Mouse (Mus musculus): ENCODE results near the gene Ptprj. TPM values are rescaled to one million over a fixed set of nuclear protein-coding genes. Genes with fewer than 3 reads are reported as not detected.

Gene Ptprj
- polyA plus RNA-seq (2015; fragmentation: Nextera tagmentation; extraction: Ambion mirVana) = 4.9 and 5.4 TPM in 2 replicates

GRCm38 (mm10) chr2:90580236-90581005 is at the start of gene Ptprj:
Gene Ptprj (minus strand): TSS chr2:90580647.
- H3K4me2 ChIP-seq = peak within 1 kb of the TSS; percentile 90
- H3K4me1 ChIP-seq = peaks cover 17% of the 10 kb centered on the region
- peak; percentile 81 for ATAC-seq (ENCODE audit: insufficient read depth, low FRiP score, low read depth)
- H3K9ac ChIP-seq = peak within 1 kb of the TSS; percentile 87
- peak within 1 kb of the TSS; percentile 89 for H3K4me3 ChIP-seq (replicated peaks)
- peak within 1 kb of the TSS; percentile 91 for H3K27ac ChIP-seq
- H3K27me3 ChIP-seq (replicated peaks) = no peaks in the 10 kb centered on the region
- no peaks in the 10 kb centered on the region for H3K36me3 ChIP-seq
- under 1% methylated on average over 76 of the region's 100 CpGs for WGBS
- H3K9me3 ChIP-seq = no peaks in the 10 kb centered on the region

DNA sequence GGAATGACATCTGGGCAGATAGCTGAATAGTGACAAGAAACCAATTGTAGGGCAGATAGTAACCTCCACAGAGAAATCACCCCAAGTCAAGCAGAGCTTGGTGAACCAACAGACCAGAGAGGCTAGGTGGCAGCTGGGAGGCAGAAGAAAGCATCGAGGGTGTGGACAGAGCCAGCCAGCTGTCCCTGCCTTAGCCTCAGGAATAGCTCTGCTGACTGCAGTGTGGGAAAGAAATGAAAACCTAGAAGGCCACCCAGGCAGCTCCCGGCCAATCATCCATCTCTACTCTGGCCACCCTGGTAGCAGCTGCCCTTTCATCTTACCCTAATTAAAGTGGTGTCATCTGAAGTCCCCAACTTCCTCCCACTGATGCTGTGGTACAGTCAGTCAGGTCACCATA is 49.1 kb upstream of the Ptprj start:
- no peaks in the 10 kb centered on the region for H3K9me3 ChIP-seq
- no peak overlapping the region for H3K4me2 ChIP-seq

GRCm38 (mm10) chr2:90628261-90628660 is 47.8 kb upstream of the Ptprj start:
- H3K4me2 ChIP-seq = no peak overlapping the region
- H3K9ac ChIP-seq = no peak overlapping the region
- no peaks in the 10 kb centered on the region for H3K36me3 ChIP-seq
- WGBS = 85% methylated on average over 5 of the region's 5 CpGs
- no peaks in the 10 kb centered on the region for H3K9me3 ChIP-seq
- no peaks in the 10 kb centered on the region for H3K4me1 ChIP-seq
- H3K4me3 ChIP-seq (replicated peaks) = no peak overlapping the region
- no peak overlapping the region for H3K27ac ChIP-seq
- no peak for ATAC-seq (ENCODE audit: insufficient read depth, low FRiP score, low read depth)
- H3K27me3 ChIP-seq (replicated peaks) = no peaks in the 10 kb centered on the region

More for the DNA sequence above, 49.1 kb upstream of the Ptprj start:
- WGBS = 34% methylated on average over 2 of the region's 2 CpGs
- no peak overlapping the region for H3K9ac ChIP-seq
- H3K4me3 ChIP-seq (replicated peaks) = no peak overlapping the region
- H3K27ac ChIP-seq = no peak overlapping the region
- H3K36me3 ChIP-seq = no peaks in the 10 kb centered on the region
- no peaks in the 10 kb centered on the region for H3K4me1 ChIP-seq
- no peak for ATAC-seq (ENCODE audit: insufficient read depth, low FRiP score, low read depth)
- no peaks in the 10 kb centered on the region for H3K27me3 ChIP-seq (replicated peaks)

GRCm38 (mm10) chr2:90624920-90625319 is 44.5 kb upstream of the Ptprj start:
- no peak overlapping the region for H3K27ac ChIP-seq
- no peaks in the 10 kb centered on the region for H3K9me3 ChIP-seq
- no peak overlapping the region for H3K4me3 ChIP-seq (replicated peaks)
- 8% methylated on average over 6 of the region's 6 CpGs for WGBS
- 0 out of 2 replicates have a peak, but pooled peaks cover 2% of the 10 kb centered on the region for H3K4me1 ChIP-seq
- H3K9ac ChIP-seq = no peak overlapping the region
- peak; percentile 50; the same call in 1 of the 2 replicates for ATAC-seq (ENCODE audit: insufficient read depth, low FRiP score, low read depth)
- no peak overlapping the region for H3K4me2 ChIP-seq
- no peaks in the 10 kb centered on the region for H3K27me3 ChIP-seq (replicated peaks)
- no peaks in the 10 kb centered on the region for H3K36me3 ChIP-seq

DNA sequence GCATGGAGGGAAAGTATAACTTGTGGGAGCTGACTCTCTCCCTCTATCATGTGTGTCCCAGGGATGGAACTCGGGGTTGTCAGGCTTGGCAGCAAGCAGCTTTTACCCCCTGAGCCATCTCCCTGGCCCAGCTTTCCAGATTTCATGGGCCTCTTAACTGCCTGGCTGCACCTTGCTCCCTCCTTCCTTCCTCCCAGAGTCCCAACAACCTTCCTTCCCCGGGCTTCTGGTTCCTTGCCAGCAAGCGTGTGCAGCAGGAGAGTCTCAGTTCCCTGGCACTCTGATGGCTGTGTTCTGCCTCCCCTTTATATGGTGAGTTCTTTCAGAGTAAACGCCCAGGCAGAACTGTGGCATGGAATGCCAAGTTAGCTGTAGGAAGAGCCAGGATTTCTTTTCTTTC is 43.9 kb upstream of the Ptprj start:
- no peaks in the 10 kb centered on the region for H3K9me3 ChIP-seq
- H3K9ac ChIP-seq = no peak overlapping the region
- 0 out of 2 replicates have a peak, but pooled peaks cover 3% of the 10 kb centered on the region for H3K4me1 ChIP-seq
- no peak overlapping the region for H3K27ac ChIP-seq
- ATAC-seq (ENCODE audit: insufficient read depth, low FRiP score, low read depth) = no peak
- no peak overlapping the region for H3K4me2 ChIP-seq
- H3K36me3 ChIP-seq = no peaks in the 10 kb centered on the region
- WGBS = 37% methylated on average over 4 of the region's 4 CpGs
- no peaks in the 10 kb centered on the region for H3K27me3 ChIP-seq (replicated peaks)
- no peak overlapping the region for H3K4me3 ChIP-seq (replicated peaks)

GRCm38 (mm10) chr2:90620815-90621214 is 40.4 kb upstream of the Ptprj start:
- H3K27me3 ChIP-seq (replicated peaks) = no peaks in the 10 kb centered on the region
- no peaks in the 10 kb centered on the region for H3K9me3 ChIP-seq
- H3K4me3 ChIP-seq (replicated peaks) = no peak overlapping the region
- H3K36me3 ChIP-seq = no peaks in the 10 kb centered on the region
- 72% methylated on average over 5 of the region's 5 CpGs for WGBS
- H3K9ac ChIP-seq = no peak overlapping the region
- H3K4me2 ChIP-seq = no peak overlapping the region
- no peak for ATAC-seq (ENCODE audit: insufficient read depth, low FRiP score, low read depth)
- no peak overlapping the region for H3K27ac ChIP-seq
- 0 out of 2 replicates have a peak, but pooled peaks cover 3% of the 10 kb centered on the region for H3K4me1 ChIP-seq

- no peak overlapping the region for H3K4me3 ChIP-seq (replicated peaks)
- no peak for ATAC-seq (ENCODE audit: insufficient read depth, low FRiP score, low read depth)
- no peaks in the 10 kb centered on the region for H3K27me3 ChIP-seq (replicated peaks)
- H3K4me1 ChIP-seq = 0 out of 2 replicates have a peak, but pooled peaks cover 3% of the 10 kb centered on the region
- H3K27ac ChIP-seq = no peak overlapping the region
- H3K9me3 ChIP-seq = no peaks in the 10 kb centered on the region
- no peak overlapping the region for H3K4me2 ChIP-seq
- WGBS = 39% methylated on average over 2 of the region's 2 CpGs
- H3K36me3 ChIP-seq = no peaks in the 10 kb centered on the region
- H3K9ac ChIP-seq = no peak overlapping the region
Observed at GRCm38 (mm10) chr2:90619648-90620047, 39.2 kb upstream of the Ptprj start.

GRCm38 (mm10) chr2:90614651-90615171 is 34.3 kb upstream of the Ptprj start:
- ATAC-seq (ENCODE audit: insufficient read depth, low FRiP score, low read depth) = no peak
- Histone ChIP-seq H3K4me3 (replicated peaks) (no peak overlapping the region), H3K9ac (no peak overlapping the region), H3K4me2 (no peak overlapping the region), H3K36me3 (no peaks in the 10 kb centered on the region), H3K4me1 (no peaks in the 10 kb centered on the region; the same call in 1 of the 2 replicates), H3K27ac (no peak overlapping the region), H3K9me3 (no peaks in the 10 kb centered on the region), H3K27me3 (replicated peaks) (no peaks in the 10 kb centered on the region)
- WGBS = 89% methylated on average over 14 of the region's 14 CpGs

- Histone ChIP-seq H3K9ac (no peak overlapping the region), H3K9me3 (no peaks in the 10 kb centered on the region), H3K4me1 (no peaks in the 10 kb centered on the region; the same call in 1 of the 2 replicates), H3K4me2 (no peak overlapping the region), H3K4me3 (replicated peaks) (no peak overlapping the region), H3K27me3 (replicated peaks) (no peaks in the 10 kb centered on the region), H3K27ac (no peak overlapping the region), H3K36me3 (no peaks in the 10 kb centered on the region)
- WGBS = 68% methylated on average over 3 of the region's 3 CpGs
- no peak for ATAC-seq (ENCODE audit: insufficient read depth, low FRiP score, low read depth)
Observed at GRCm38 (mm10) chr2:90613591-90613990, 33.1 kb upstream of the Ptprj start.

DNA sequence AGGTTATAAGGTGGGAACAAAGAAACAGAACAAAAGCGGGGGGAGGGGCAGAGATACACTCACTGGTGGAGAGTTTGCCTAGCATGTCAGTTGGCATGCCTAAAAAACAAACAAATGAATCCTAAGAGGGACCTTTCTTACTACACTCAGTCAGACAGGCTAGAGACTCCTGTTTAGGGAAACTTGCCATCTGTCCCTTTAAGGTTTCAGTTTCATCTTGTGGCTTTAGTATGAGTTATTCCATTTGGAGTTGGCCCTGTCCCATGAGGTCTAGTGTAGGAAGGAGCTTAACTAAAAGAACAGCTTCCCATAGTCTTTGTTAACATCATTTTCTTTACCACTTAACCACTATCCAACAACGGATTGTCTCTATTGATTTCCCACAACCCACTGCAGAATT is 32.6 kb upstream of the Ptprj start:
- Histone ChIP-seq H3K4me2 (no peak overlapping the region), H3K4me1 (no peaks in the 10 kb centered on the region; the same call in 1 of the 2 replicates), H3K27ac (no peak overlapping the region), H3K9ac (no peak overlapping the region), H3K36me3 (no peaks in the 10 kb centered on the region), H3K27me3 (replicated peaks) (no peaks in the 10 kb centered on the region), H3K4me3 (replicated peaks) (no peak overlapping the region), H3K9me3 (no peaks in the 10 kb centered on the region)
- no peak for ATAC-seq (ENCODE audit: insufficient read depth, low FRiP score, low read depth)
- 64% methylated on average over 2 of the region's 2 CpGs for WGBS

- Histone ChIP-seq H3K27me3 (replicated peaks) (no peaks in the 10 kb centered on the region), H3K27ac (peak overlapping the region; percentile 40; the same call in 1 of the 2 replicates), H3K4me3 (replicated peaks) (no peak overlapping the region), H3K4me1 (no peaks in the 10 kb centered on the region; the same call in 1 of the 2 replicates), H3K9ac (no peak overlapping the region), H3K36me3 (no peaks in the 10 kb centered on the region), H3K9me3 (no peaks in the 10 kb centered on the region), H3K4me2 (no peak overlapping the region)
- ATAC-seq (ENCODE audit: insufficient read depth, low FRiP score, low read depth) = peak; percentile 88
- WGBS = 82% methylated on average over 10 of the region's 10 CpGs
Observed at GRCm38 (mm10) chr2:90611959-90612571, 31.6 kb upstream of the Ptprj start.

GRCm38 (mm10) chr2:90601056-90601455 is 20.6 kb upstream of the Ptprj start:
- 91% methylated on average over 3 of the region's 3 CpGs for WGBS
- no peak for ATAC-seq (ENCODE audit: insufficient read depth, low FRiP score, low read depth)

More at GRCm38 (mm10) chr2:90601056-90601455, 20.6 kb upstream of the Ptprj start:
- Histone ChIP-seq H3K27me3 (replicated peaks) (no peaks in the 10 kb centered on the region), H3K27ac (no peak overlapping the region), H3K9ac (no peak overlapping the region), H3K4me2 (no peak overlapping the region), H3K4me1 (no peaks in the 10 kb centered on the region), H3K9me3 (no peaks in the 10 kb centered on the region), H3K36me3 (no peaks in the 10 kb centered on the region), H3K4me3 (replicated peaks) (no peak overlapping the region)

Data from stomach, embryonic 15.5 days (tissue).